Mouse (Mus musculus) midbrain, embryonic 13.5 days (tissue): Measurements from ENCODE around the gene Ttll11. TPM values are rescaled to one million over a fixed set of nuclear protein-coding genes. Genes with fewer than 3 reads are reported as not detected.

Source experiments
- ATAC-seq: fragments of 200-750 bp; cut with Nextera tagmentation; 2 replicates; pipeline ENCODE4 v1.8.0; 2017; ENCODE audit warnings: mild to moderate bottlenecking, moderate TSS enrichment, moderate library complexity
- H3K27ac ChIP-seq: fragments of 300-500 bp; sonication (generic); 2 replicates; pipeline ENCODE4 v1.5.1; 2015; ENCODE audit warnings: inconsistent platforms, mild to moderate bottlenecking, moderate library complexity
- H3K27me3 ChIP-seq: fragments of 300-500 bp; sonication (generic); 2 replicates; pipeline ENCODE4 v1.6.1; 2015; ENCODE audit warnings: mild to moderate bottlenecking, inconsistent platforms
- H3K36me3 ChIP-seq: fragments of 300-500 bp; sonication (generic); 2 replicates; pipeline ENCODE4 v1.6.1; 2015; ENCODE audit warnings: mild to moderate bottlenecking, inconsistent platforms
- H3K4me1 ChIP-seq: fragments of 300-500 bp; sonication (generic); replicated peaks from 2 replicates; pipeline ENCODE4 v1.6.1; 2015; ENCODE audit warnings: inconsistent platforms
- H3K4me2 ChIP-seq: fragments of 300-500 bp; sonication (generic); replicated peaks from 2 replicates; pipeline ENCODE4 v1.6.1; 2015; ENCODE audit warnings: moderate library complexity, mild to moderate bottlenecking, inconsistent platforms
- H3K4me3 ChIP-seq: fragments of 300-500 bp; sonication (generic); replicated peaks from 2 replicates; pipeline ENCODE4 v1.5.1; 2015; ENCODE audit warnings: mild to moderate bottlenecking, inconsistent platforms
- H3K9ac ChIP-seq: fragments of 300-500 bp; sonication (generic); replicated peaks from 2 replicates; pipeline ENCODE4 v1.6.1; 2015; ENCODE audit warnings: mild to moderate bottlenecking, inconsistent platforms
- H3K9me3 ChIP-seq: fragments of 300-500 bp; sonication (generic); 2 replicates; pipeline ENCODE4 v1.6.1; 2016; ENCODE audit warnings: mild to moderate bottlenecking, inconsistent platforms
- WGBS: fragments of 180-500 bp; shearing (Covaris S2); methylation state at CpG from one replicate; pipeline ENCODE4 v1.1.7; 2015; 5-methylcytosine and 5-hydroxymethylcytosine counted together
- polyA plus RNA-seq: library from polyadenylated mRNA; unstranded; fragments of >200 nt; fragmentation: Nextera tagmentation; extraction: Ambion mirVana; gene quantifications from 2 replicates; pipeline ENCODE4 v1.2.1, GENCODE M21; 2015

Ttll11 gene
- polyA plus RNA-seq, 1 experiment from 2014 or later: 4.3 TPM

DNA sequence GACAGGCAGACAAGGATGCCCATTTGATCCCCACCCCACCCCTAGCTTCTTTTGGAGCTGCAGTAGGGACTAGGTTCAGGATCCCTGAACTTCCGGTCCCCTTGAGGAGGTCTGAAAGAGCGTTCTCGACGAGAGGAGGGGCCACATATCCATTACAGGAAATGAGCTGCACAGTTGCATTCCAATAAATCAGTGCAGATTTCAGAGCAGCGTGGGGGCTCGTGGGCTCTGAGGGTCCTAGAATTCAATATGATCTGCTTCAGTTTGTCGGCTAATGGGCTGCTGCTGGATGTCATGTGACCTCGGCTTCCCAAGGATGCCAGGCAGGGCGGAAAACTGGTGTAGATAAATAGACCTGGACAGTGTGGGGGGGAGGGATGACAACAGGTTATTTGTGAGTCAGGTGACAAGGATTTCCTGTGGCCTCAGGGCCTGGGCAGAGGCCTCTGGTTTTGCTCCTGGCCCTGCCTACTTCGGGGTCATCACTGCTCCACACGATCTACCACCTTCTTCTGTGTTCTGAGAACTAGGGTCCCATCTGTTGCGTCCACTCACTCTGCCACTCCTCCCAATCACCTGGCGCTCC is 240.0 kb downstream of the Ttll11 start:
- Histone ChIP-seq H3K9me3 (no peaks in the 10 kb centered on the region; the same call in 1 of the 2 replicates), H3K4me2 (no peak overlapping the region), H3K27ac (no peak overlapping the region), H3K4me3 (no peak overlapping the region), H3K4me1 (no peaks in the 10 kb centered on the region), H3K27me3 (no peaks in the 10 kb centered on the region), H3K36me3 (no peaks in the 10 kb centered on the region), H3K9ac (no peak overlapping the region)
- WGBS: 77% methylated on average over 13 of the region's 13 CpGs
- peak; percentile 37; the same call in 1 of the 2 replicates for ATAC-seq

DNA sequence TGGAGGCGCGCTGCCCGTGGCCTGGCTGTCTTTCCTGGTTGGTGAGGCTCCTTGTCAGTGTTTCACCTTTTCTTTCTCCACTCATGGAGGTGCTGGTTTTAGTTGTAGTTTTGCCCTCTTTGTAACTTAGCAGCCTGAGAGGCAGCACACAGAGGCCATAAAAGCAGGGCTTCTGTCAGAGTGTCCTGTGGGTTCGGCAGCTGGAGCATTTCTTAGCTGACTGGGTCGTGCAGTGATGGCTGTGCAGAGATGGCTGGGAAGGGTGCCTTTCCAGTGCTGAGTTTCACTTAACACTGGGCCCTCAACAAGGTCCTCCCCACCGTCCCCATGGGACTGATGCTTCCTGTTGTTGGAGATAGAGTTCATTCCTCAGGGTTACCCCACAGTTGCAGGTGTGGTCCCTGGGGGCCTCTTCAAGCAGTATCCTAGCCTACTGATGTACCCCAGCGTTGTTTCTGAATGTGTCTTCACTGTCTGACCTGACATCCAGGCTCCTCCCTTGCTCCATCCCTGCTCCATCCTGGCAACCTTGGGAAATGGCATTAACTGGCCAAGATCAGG is 242.2 kb downstream of the Ttll11 start:
- no peaks in the 10 kb centered on the region for H3K4me1 ChIP-seq
- H3K27ac ChIP-seq: no peak overlapping the region
- H3K9ac ChIP-seq: no peak overlapping the region
- ATAC-seq: no peak
- no peaks in the 10 kb centered on the region; the same call in 1 of the 2 replicates for H3K9me3 ChIP-seq
- WGBS: 85% methylated on average over 7 of the region's 7 CpGs
- H3K4me3 ChIP-seq: no peak overlapping the region
- no peaks in the 10 kb centered on the region for H3K36me3 ChIP-seq
- H3K27me3 ChIP-seq: no peaks in the 10 kb centered on the region
- H3K4me2 ChIP-seq: no peak overlapping the region

DNA sequence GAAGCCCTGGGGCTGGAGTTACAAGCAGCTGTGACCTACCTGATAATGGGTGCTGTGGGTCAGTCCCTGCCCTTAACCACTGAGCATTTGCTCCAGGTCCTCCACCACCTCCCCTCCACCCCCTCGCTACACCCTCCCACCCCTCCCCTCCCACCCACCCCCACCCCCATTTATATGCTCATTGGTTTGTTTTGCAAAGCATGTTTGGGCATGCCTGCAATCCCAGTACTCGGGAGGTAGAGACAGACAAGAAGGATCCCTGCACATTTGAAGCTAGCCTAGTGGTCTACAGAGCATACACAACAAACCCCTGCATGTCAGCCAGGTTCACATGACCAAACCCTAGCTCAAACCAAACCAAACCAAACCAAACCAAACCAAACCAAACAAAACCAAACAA is 243.7 kb downstream of the Ttll11 start:
- H3K9me3 ChIP-seq: no peaks in the 10 kb centered on the region; the same call in 1 of the 2 replicates
- H3K36me3 ChIP-seq: peaks cover 3% of the 10 kb centered on the region; the same call in 1 of the 2 replicates

GRCm38 (mm10) chr2:35735001-35735400 is 244.7 kb downstream of the Ttll11 start:
- Histone ChIP-seq H3K4me1 (peaks cover 12% of the 10 kb centered on the region), H3K9ac (no peak overlapping the region), H3K4me2 (no peak overlapping the region), H3K4me3 (no peak overlapping the region), H3K27me3 (no peaks in the 10 kb centered on the region), H3K36me3 (peaks cover 5% of the 10 kb centered on the region; the same call in 1 of the 2 replicates), H3K27ac (no peak overlapping the region), H3K9me3 (no peaks in the 10 kb centered on the region; the same call in 1 of the 2 replicates)
- 99% methylated on average over 2 of the region's 2 CpGs for WGBS
- ATAC-seq: no peak

More for the DNA sequence above, 243.7 kb downstream of the Ttll11 start:
- no peak overlapping the region for H3K4me2 ChIP-seq
- H3K4me3 ChIP-seq: no peak overlapping the region
- no peak overlapping the region for H3K9ac ChIP-seq
- 91% methylated on average over 2 of the region's 2 CpGs for WGBS
- H3K4me1 ChIP-seq: peaks cover 10% of the 10 kb centered on the region
- no peaks in the 10 kb centered on the region for H3K27me3 ChIP-seq
- no peak for ATAC-seq
- no peak overlapping the region for H3K27ac ChIP-seq

- ATAC-seq: no peak
- no peaks in the 10 kb centered on the region for H3K27me3 ChIP-seq
- 78% methylated on average over 18 of the region's 18 CpGs for WGBS
- peaks cover 26% of the 10 kb centered on the region for H3K4me1 ChIP-seq
- no peak overlapping the region for H3K9ac ChIP-seq
- peak overlapping the region; percentile 42; the same call in 1 of the 2 replicates for H3K27ac ChIP-seq
- peaks cover 32% of the 10 kb centered on the region for H3K36me3 ChIP-seq
- H3K4me3 ChIP-seq: no peak overlapping the region
- no peaks in the 10 kb centered on the region; the same call in 1 of the 2 replicates for H3K9me3 ChIP-seq
- no peak overlapping the region for H3K4me2 ChIP-seq
Measured at GRCm38 (mm10) chr2:35731671-35732449, 247.9 kb downstream of the Ttll11 start.

DNA sequence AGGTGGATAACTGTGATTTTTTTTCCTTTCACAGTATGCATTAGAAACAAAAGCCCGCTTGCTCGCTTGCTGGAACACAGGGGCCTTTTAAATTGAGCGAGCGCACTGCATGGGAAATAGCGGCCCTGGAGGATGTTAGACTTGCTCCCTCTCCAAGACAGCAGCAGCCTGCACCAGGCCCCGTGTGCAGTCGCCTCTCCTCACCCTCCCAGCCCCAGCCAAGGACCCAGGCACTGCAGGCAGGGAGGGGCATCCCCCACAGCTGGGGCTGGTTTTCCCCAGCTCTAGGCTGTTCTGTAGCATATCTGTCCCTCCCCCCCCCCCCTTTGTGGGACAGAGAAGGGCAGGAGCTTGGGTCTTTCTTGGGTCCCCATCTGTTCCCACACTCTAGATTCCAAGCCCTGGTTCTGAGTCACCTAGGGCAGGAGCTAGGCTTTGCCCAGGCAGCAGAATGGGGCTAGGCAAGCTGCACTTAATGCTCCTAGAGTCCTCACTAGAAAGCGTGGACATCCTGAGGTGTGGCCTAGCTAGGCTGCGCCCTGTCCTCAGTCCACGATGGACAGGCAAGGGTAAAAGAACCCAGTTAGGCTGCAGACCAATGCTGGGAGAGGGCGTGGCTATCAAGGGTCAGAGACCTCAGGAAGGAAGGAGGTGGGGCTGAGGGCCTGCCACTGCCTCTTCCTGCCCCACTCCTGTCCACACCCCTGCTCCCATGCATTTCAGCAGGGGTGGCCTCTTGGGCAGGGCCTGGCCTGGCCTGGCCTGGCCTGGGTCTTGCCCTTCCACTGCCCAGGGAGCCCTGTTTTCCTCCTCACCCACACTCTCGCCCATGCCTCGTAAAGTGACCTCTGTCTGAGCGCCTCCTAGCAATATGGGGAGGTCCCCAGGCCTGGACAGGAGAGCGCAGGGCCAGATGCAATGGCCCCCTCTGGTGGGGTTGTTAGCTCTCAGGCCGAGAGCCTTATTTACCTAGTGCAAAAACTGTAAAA is 250.3 kb downstream of the Ttll11 start:
- WGBS: 52% methylated on average over 16 of the region's 16 CpGs
- peak overlapping the region; percentile 65 for H3K27ac ChIP-seq
- H3K4me1 ChIP-seq: peaks cover 26% of the 10 kb centered on the region
- peak; percentile 65 for ATAC-seq
- H3K36me3 ChIP-seq: peaks cover 50% of the 10 kb centered on the region
- H3K4me2 ChIP-seq: no peak overlapping the region
- H3K9me3 ChIP-seq: no peaks in the 10 kb centered on the region
- H3K4me3 ChIP-seq: no peak overlapping the region
- no peaks in the 10 kb centered on the region for H3K27me3 ChIP-seq
- no peak overlapping the region for H3K9ac ChIP-seq

GRCm38 (mm10) chr2:35728633-35729032 is 251.1 kb downstream of the Ttll11 start:
- peak overlapping the region; percentile 65 for H3K27ac ChIP-seq
- peak overlapping the region; percentile 28; the same call in 1 of the 2 replicates for H3K9ac ChIP-seq
- H3K4me2 ChIP-seq: no peak overlapping the region
- no peak for ATAC-seq
- 53% methylated on average over 5 of the region's 5 CpGs for WGBS
- H3K4me3 ChIP-seq: no peak overlapping the region
- peaks cover 54% of the 10 kb centered on the region for H3K36me3 ChIP-seq
- H3K9me3 ChIP-seq: no peaks in the 10 kb centered on the region
- H3K27me3 ChIP-seq: no peaks in the 10 kb centered on the region
- peaks cover 26% of the 10 kb centered on the region for H3K4me1 ChIP-seq

- WGBS: 91% methylated on average over 7 of the region's 7 CpGs
- H3K27me3 ChIP-seq: no peaks in the 10 kb centered on the region
- peaks cover 87% of the 10 kb centered on the region for H3K36me3 ChIP-seq
- H3K4me1 ChIP-seq: peaks cover 4% of the 10 kb centered on the region
- ATAC-seq: no peak
- no peak overlapping the region for H3K4me3 ChIP-seq
- H3K27ac ChIP-seq: no peak overlapping the region; the same call in 1 of the 2 replicates
- H3K9me3 ChIP-seq: no peaks in the 10 kb centered on the region
- no peak overlapping the region for H3K9ac ChIP-seq
- no peak overlapping the region for H3K4me2 ChIP-seq
Measured at GRCm38 (mm10) chr2:35723691-35724090, 256.0 kb downstream of the Ttll11 start.

DNA sequence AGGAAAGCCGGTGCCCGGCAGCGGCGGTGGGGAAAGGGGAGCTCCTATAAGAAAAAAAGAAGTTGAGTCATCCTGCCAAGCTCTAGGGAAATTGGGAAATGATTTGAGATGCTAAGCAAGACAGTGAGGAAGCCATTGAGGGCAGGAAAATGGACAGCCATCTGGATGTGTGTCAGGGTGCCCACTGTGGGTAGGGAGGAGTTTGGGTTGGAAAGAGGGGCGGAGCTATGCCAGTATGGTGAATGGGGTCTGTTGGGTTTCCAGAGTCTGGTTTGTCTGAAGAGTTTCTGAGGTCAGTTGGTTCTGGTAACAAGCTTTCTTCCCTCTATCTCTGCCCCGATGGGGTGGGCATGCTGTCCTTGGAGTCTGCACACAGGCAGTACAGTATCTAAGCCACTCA is 256.4 kb downstream of the Ttll11 start:
- H3K27me3 ChIP-seq: no peaks in the 10 kb centered on the region
- no peak overlapping the region for H3K4me3 ChIP-seq
- 94% methylated on average over 6 of the region's 6 CpGs for WGBS
- peaks cover 87% of the 10 kb centered on the region for H3K36me3 ChIP-seq
- no peaks in the 10 kb centered on the region for H3K9me3 ChIP-seq
- H3K27ac ChIP-seq: no peak overlapping the region; the same call in 1 of the 2 replicates
- ATAC-seq: no peak
- H3K4me2 ChIP-seq: no peak overlapping the region
- no peaks in the 10 kb centered on the region; the same call in 1 of the 2 replicates for H3K4me1 ChIP-seq
- no peak overlapping the region for H3K9ac ChIP-seq

DNA sequence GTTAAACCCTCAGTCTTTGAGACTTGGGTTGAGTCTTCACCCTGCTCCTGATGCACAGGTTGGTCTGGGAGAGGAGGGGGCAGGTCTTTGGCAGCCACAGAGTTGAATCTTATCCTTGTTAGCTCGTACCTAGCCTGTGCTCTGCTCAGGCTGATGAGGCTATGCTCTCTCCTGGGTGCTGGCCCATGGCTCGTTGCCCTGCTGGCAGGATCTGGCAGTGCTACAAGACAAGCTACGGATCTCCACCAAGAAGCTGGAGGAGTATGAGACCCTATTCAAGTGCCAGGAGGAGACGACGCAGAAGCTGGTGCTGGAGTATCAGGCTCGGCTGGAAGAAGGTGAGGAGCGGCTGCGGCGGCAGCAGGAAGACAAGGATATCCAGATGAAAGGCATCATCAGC is 256.9 kb downstream of the Ttll11 start:
- Histone ChIP-seq H3K9me3 (no peaks in the 10 kb centered on the region), H3K4me3 (no peak overlapping the region), H3K4me2 (no peak overlapping the region), H3K27ac (no peak overlapping the region), H3K9ac (no peak overlapping the region), H3K27me3 (no peaks in the 10 kb centered on the region), H3K36me3 (peaks cover 87% of the 10 kb centered on the region), H3K4me1 (no peaks in the 10 kb centered on the region)
- ATAC-seq: no peak
- 93% methylated on average over 9 of the region's 9 CpGs for WGBS

GRCm38 (mm10) chr2:35720956-35721355 is 258.8 kb downstream of the Ttll11 start:
- H3K4me1 ChIP-seq: no peaks in the 10 kb centered on the region
- no peak for ATAC-seq
- H3K27me3 ChIP-seq: no peaks in the 10 kb centered on the region
- no peaks in the 10 kb centered on the region for H3K9me3 ChIP-seq
- WGBS: 91% methylated on average over 9 of the region's 9 CpGs
- peaks cover 89% of the 10 kb centered on the region for H3K36me3 ChIP-seq
- no peak overlapping the region for H3K4me2 ChIP-seq
- H3K9ac ChIP-seq: no peak overlapping the region
- no peak overlapping the region for H3K27ac ChIP-seq
- no peak overlapping the region for H3K4me3 ChIP-seq
